Mouse (Mus musculus) heart, adult 2 months (tissue): ENCODE results near the gene Cfap99.

Experiments
- CTCF ChIP-seq: fragments of 200-600 bp; IDR thresholded peaks from 2 replicates; pipeline ENCODE4 v1.8.1; 2022; ENCODE audit warnings: antibody characterized with exemption, mild to moderate bottlenecking, moderate library complexity
- POLR2A ChIP-seq: fragments of 200-500 bp; IDR thresholded peaks from 2 replicates; pipeline ENCODE4 v1.6.1; 2011; ENCODE audit warnings: mild to moderate bottlenecking, low read depth, low read length, control low read depth; ENCODE audit not compliant: insufficient read depth

- TF ChIP-seq CTCF (no peak), POLR2A (no peak)
Measured at GRCm38 (mm10) chr5:34288154-34288716, at the start of gene Cfap99, which contains the start of gene Zfyve28.
